Mouse (Mus musculus) embryonic fibroblast, embryonic 13.5 days (primary cell): ENCODE data around the gene Sh3bp4. TPM values are rescaled to one million over a fixed set of nuclear protein-coding genes. Genes with fewer than 3 reads are reported as not detected.

ENCODE experiments used
- H3K27ac ChIP-seq: 2 replicates; pipeline ENCODE4 v1.5.1; 2012; ENCODE audit warnings: low read length, control low read depth, inconsistent platforms; ENCODE audit not compliant: insufficient read depth
- H3K4me1 ChIP-seq: 2 replicates; pipeline ENCODE4 v1.6.1; 2011; ENCODE audit warnings: low read length; ENCODE audit not compliant: control insufficient read depth, insufficient read depth
- H3K4me3 ChIP-seq: 2 replicates; pipeline ENCODE4 v1.5.1; 2011; ENCODE audit warnings: mild to moderate bottlenecking, control low read depth, low read length; ENCODE audit not compliant: insufficient read depth
- CTCF ChIP-seq: IDR thresholded peaks from 2 replicates; pipeline ENCODE4 v1.5.1; 2011; ENCODE audit warnings: mild to moderate bottlenecking, control low read depth, low read length, moderate library complexity, borderline replicate concordance; ENCODE audit not compliant: insufficient read depth
- POLR2A ChIP-seq: IDR thresholded peaks from 2 replicates; pipeline ENCODE4 v1.6.1; 2011; ENCODE audit warnings: low read depth, mild to moderate bottlenecking, control low read depth, low read length, moderate library complexity
- polyA plus RNA-seq: library from polyadenylated mRNA; stranded (reverse); fragments of >200 nt; gene quantifications from 2 replicates; pipeline ENCODE4 v1.2.4, GENCODE M21; 2011; ENCODE audit warnings: low read depth; ENCODE audit not compliant: missing spikeins, insufficient read length

Sh3bp4 gene
- polyA plus RNA-seq, 1 experiment = 19.8 TPM

DNA sequence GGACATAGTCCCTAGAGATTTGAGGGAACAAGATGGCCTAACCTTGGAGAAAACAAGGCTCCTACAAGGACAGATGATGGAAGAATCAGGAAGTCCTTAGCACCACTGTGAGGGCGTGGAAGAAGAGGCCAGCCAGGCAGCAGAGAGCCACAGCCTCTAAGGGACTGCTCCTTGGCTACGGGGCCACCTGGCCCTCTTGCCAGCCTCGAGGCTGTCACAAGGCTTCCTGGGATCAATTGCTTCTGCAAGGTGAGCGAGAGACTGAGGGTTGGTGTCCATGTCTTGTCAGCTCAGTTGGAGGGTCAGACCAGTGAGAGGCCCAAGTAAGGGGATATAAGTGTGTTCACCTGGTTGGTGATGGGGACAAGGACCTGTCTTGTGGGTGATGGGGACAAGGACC is 63.5 kb downstream of the Sh3bp4 start:
- peaks cover 10% of the 10 kb centered on the region for H3K4me1 ChIP-seq
- no peak overlapping the region for H3K4me3 ChIP-seq
- no peak overlapping the region for H3K27ac ChIP-seq
- TF ChIP-seq CTCF (no peak), POLR2A (no peak)

DNA sequence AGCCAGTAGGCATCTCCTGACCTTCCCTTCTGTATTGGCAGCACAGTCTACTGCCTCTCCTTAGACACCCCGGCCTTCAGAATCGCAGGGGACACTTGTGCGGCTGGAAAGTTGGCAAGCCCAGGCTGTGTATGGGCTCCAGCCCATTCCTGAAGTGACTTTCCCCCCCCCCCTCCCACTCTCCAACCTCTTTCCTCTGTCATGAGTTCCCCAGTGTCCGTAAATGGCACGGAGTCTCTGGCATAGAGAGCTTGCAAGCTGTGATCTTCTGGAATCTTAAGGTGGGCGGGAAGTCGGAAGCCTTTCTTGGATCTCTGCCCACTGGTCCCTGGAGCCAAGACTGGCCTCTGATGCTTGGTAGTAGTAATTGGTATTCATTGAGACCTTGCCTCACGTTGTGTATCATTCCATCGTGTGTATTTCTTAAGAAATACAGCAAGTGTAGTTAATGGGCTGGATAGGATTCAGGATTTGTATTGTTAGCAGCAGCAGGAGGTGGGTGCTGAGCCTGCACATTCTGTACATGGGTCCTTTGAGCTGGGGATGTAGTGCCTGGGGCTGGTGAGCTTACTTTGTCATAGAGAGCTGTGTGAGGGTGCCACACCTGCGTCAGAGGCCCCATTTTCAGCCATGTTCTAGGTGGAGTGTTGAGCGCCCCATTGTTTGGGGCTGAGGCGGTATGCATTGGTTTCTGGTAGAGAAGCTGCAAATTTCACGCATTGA is 66.0 kb downstream of the Sh3bp4 start:
- H3K4me1 ChIP-seq = peaks cover 4% of the 10 kb centered on the region
- TF ChIP-seq CTCF (no peak), POLR2A (no peak)
- H3K27ac ChIP-seq = no peak overlapping the region
- no peak overlapping the region for H3K4me3 ChIP-seq

DNA sequence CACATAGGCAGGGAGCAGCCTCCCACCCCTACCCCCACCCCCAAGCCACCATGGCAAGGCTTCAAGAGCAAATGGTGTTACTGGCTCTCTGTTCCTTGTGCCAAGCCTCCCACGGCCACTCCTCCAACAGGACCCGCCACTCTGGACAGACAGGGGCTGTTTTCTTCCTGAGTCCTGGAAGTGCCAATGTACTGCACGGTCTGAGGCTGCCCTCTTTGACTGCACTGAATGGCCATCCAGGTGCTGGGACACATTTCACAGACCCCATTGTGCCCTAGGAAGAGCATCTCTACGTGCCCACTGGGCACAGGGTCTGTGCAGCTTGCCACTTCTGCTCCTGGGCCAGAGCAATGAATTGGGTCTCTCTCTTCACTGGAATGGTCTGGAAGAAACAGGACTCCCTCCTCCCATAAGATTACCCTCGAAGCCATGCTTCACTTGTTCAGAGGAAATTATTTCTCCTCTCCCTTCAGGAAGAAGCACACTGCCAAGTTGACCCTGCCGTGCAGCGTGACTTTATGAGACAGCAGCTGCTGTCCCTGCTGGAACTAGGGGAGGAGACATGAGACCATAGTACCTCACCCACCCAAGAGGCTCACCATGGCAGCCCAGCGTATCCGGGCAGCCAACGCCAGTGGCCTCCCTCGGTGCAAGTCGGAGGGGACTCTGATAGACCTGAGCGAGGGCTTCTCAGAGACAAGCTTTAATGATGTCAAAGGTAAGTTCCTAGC is 67.0 kb downstream of the Sh3bp4 start:
- TF ChIP-seq POLR2A (no peak), CTCF (no peak)
- Histone ChIP-seq H3K4me3 (no peak overlapping the region), H3K27ac (no peak overlapping the region), H3K4me1 (peaks cover 4% of the 10 kb centered on the region)

DNA sequence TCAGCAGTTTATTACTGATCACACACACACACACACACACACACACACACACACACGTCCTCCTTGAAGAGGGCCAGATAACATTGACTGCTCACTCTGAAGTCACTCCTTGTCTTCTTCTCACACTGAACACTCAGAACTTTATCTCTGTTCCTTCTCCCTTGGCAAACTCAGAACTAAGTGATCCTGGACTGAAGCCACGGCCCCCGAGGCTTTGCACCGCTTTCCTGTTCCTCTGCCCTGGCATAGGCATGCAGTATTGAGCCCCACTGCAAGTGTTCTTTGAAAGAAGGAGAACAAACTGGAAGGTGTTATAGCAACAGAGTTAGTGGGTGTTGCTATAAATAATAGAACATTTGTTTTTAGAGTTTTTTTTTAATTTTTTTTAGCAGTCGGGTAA is 68.1 kb downstream of the Sh3bp4 start:
- Histone ChIP-seq H3K4me3 (no peak overlapping the region), H3K4me1 (no peaks in the 10 kb centered on the region; the same call in 1 of the 2 replicates), H3K27ac (no peak overlapping the region)
- TF ChIP-seq POLR2A (no peak), CTCF (no peak)

DNA sequence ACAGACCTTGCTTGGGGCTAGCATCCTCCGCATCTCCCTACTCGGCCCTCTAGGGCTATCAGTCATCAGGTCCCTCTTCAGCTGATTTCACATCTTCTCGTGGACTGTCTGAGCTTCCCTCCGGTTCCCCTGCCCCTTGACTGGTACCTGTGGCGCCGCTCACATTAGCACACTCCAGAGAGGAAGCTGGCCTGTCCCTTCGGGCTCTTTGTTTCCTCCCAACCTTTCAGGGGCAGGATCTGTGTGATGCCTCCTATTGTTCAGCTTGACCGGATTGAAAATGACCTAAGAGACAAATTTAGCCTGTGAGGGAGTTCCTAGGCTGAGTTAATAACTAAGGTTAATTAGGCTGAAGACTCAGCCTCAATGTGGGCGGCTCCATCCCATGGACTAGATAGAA is 69.9 kb downstream of the Sh3bp4 start:
- TF ChIP-seq POLR2A = no peak
- no peak for TF ChIP-seq CTCF
- Histone ChIP-seq H3K4me3 (no peak overlapping the region), H3K4me1 (no peaks in the 10 kb centered on the region; the same call in 1 of the 2 replicates), H3K27ac (no peak overlapping the region)

DNA sequence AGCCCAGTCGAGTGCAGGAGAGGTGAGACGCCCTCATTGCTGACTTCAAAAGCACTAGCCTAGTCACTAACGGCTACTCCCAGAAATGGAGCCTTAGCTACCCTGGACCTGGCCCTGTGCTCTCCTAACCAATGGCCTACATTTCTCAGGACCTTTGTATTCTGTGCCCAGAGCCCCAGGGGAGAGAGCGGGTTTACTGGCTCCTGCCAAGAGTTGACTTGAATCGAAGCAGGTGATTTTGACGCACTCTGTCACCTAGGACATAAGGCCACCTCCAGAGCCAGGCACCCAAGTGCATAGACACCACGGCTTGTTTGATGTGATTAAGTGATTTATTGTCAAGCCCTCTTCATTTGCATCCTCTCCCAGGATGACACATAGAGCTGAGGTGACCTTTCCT is 80.9 kb downstream of the Sh3bp4 start:
- Histone ChIP-seq H3K4me3 (no peak overlapping the region), H3K27ac (no peak overlapping the region)
- TF ChIP-seq POLR2A = no peak

DNA sequence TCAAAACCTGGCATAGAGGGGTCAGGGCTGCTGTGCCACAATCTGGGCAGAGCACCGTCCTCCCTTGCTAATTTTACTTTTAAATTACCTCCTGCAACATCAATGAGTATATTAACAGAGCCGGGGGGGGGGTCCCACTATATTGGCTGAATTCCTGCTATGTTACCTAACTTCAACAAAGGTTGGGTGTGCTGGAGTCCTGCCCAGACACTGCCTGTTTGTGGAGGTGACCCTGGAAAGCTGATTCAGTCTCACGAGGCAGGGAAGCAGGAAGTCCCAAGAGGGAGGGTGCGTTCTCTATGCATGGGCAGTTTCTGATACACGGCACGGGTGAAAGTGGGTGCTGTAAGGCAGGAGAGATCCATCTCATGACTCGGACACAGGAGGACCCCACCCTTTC is 82.4 kb downstream of the Sh3bp4 start:
- Histone ChIP-seq H3K4me3 (no peak overlapping the region), H3K27ac (no peak overlapping the region), H3K4me1 (no peaks in the 10 kb centered on the region)
- TF ChIP-seq POLR2A = no peak
- TF ChIP-seq CTCF = no peak

More for the DNA sequence above, 80.9 kb downstream of the Sh3bp4 start:
- H3K4me1 ChIP-seq = no peaks in the 10 kb centered on the region

DNA sequence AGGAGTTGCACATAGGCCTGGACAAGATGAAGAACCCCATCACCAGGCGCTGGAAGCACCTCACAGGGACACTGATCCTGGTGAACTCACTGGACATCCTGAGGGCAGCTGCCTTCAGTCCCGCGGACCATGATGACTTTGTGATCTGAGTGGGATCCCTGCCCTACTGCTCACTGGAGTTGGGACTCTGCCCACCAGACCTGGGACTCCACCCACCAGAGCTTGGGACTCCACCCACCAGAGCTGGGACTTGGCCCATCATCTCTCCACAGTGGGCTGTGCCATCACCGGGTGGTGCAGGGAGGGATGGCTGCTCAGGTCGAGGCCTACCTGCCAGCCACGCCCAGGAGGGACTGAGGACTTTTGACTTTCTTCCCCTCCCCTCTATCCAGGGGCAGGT is 83.0 kb downstream of the Sh3bp4 start:
- Histone ChIP-seq H3K4me1 (no peaks in the 10 kb centered on the region), H3K4me3 (no peak overlapping the region), H3K27ac (no peak overlapping the region)
- no peak for TF ChIP-seq CTCF
- TF ChIP-seq POLR2A = no peak

DNA sequence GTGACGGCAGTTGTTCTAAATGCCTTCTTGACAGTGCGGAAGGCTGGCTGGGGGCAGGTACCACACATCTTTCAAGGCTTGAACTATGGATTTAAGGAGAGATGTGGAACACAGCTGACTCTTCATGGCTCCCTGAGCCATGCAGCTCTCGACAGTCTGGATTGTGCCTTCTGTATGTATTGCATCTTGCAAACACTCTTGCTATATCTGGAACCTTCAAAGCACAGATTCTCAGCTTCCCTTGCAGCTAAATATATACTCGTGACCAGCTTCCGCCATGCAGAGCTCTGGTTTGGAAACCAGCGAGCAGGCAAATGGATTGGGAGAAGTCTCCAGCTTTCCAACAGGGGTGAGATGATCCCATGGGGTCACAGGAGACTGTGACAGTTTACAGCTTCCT is 93.3 kb downstream of the Sh3bp4 start:
- Histone ChIP-seq H3K4me1 (0 out of 2 replicates have a peak, but pooled peaks cover 2% of the 10 kb centered on the region), H3K27ac (no peak overlapping the region), H3K4me3 (no peak overlapping the region)
- TF ChIP-seq CTCF = no peak
- TF ChIP-seq POLR2A = no peak

DNA sequence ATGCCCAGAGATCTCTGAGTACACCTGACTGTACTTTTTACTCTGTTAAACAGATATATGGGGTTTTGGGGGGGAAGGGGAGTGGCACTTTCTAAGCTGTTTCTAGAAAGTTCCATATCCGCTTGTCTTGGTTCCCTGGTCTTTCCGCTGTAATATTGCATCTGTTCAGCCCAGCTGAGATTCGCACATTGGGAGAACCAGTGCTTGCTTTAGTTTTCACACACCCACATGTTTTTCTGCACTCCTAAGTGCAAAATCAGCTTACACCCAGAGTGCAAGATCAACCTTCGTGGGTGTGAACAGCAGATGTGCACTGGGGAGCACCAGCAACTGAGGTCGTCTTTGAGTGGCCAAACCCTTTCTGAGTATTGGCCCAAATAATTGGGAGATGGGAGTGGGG is 94.1 kb downstream of the Sh3bp4 start:
- H3K4me1 ChIP-seq = 0 out of 2 replicates have a peak, but pooled peaks cover 2% of the 10 kb centered on the region
- H3K27ac ChIP-seq = no peak overlapping the region
- TF ChIP-seq POLR2A (no peak), CTCF (no peak)
- H3K4me3 ChIP-seq = no peak overlapping the region
